Mouse (Mus musculus) embryo, embryonic 10 days (tissue): ENCODE results near the gene Lmbr1.
A peak's percentile ranks its signal among the peaks of the same experiment; 100 is the strongest.

Experiments
- DNase-seq: peaks from one replicate; pipeline ENCODE4 v3.0.0-alpha.2; 2015; ENCODE audit warnings: low spot score

Lmbr1 gene

DNA sequence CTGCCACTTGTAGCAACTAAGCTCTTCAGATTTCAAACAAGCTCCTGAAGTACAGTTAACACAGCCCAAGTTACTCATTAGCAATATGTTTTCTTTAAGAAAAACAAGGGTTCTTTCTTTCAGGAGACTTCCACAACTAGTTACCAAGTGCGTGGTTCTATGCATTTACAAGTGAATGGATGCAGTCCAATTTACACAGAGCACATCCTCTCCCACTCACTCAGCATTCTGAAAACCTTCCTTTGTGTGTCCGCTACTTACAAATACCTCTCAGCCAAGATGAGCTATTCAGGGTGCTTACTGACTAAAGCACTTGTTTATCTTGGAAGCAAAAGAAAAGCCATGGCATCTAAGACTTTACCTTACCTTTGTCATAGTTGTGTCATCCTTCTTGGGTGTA lies 124.3 kb downstream of the Lmbr1 start:
- peak; percentile 8 for DNase-seq

- no peak for DNase-seq
Observed at GRCm38 (mm10) chr5:29251496-29251873, 126.7 kb downstream of the Lmbr1 start.

DNA sequence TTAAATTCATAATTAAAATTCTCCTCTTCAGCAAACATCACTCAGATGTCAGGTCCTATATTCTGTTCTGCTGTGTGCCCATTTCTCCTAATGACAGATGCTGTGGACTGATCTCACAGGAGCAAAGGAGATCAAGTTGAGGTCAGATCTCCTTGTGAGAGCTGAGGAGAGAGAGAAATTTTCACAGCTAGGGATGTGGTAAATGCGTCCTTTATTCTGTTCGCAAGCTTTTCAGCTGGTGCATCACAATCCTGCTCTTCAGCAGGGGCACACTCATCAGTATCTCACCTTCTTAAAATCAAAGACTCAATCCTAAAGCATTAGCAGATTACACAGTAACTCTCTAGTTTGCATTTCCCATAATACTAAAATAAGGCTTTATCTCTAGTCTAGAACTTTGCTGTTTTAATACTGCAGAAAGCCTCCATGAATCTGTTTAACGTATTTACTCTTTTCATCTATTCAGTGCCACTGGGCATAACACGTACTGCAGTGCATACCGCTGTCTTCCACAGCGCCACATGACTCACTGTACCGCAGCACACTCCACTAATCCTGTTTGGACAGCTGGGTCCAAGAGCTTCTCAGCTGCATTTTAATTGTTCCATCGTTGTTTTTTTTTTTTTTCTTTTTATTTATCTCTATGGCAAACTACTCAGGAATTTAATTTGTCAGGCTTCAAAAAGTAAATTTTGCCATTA lies 127.2 kb downstream of the Lmbr1 start:
- peak; percentile 32 for DNase-seq

DNA sequence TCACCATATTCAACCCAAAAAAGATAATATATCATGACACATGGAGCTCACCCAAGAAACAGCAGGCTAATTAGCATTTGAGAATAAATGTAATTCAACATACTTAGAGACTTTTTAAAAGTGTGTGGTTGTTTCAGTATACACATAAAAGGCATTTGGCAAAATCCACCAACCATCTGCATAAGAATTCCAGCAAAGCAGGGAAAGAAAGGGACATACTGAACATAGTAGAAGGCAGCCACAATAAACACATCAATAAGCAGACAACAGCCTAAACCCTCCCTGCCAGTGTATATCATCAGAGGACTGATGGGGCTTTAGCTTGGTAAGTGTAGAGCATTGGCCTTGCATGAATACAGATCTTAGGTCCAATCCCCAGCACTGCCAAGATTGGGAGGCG lies 133.4 kb downstream of the Lmbr1 start:
- no peak for DNase-seq

- no peak for DNase-seq
Observed at GRCm38 (mm10) chr5:29238379-29238778, 139.8 kb downstream of the Lmbr1 start.

GRCm38 (mm10) chr5:29230481-29230880 lies 147.7 kb downstream of the Lmbr1 start:
- DNase-seq = no peak

- no peak for DNase-seq
Observed at GRCm38 (mm10) chr5:29224089-29224488, 154.1 kb downstream of the Lmbr1 start.

GRCm38 (mm10) chr5:29217997-29218396 lies 160.2 kb downstream of the Lmbr1 start:
- DNase-seq = no peak

GRCm38 (mm10) chr5:29211980-29212555 lies 166.1 kb downstream of the Lmbr1 start:
- DNase-seq = no peak

DNA sequence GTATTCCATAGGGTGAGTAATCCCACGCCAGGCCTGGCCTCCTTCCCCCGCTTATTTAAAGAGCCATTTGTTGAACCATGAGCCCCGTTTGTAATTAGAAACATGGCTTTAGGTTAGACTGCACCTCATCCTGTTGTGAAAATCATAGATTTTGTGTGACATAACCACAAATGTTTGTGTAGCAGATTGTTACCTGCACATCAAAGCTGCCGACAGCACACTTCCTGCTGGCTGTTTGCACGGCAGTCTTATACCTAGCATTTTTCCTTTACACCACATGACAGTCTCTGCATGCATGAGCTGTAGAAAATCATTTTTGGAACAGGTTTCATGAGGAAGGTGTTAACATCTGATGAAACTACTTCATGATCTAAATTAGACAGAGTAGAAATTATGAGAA lies 172.5 kb downstream of the Lmbr1 start:
- DNase-seq = no peak

DNA sequence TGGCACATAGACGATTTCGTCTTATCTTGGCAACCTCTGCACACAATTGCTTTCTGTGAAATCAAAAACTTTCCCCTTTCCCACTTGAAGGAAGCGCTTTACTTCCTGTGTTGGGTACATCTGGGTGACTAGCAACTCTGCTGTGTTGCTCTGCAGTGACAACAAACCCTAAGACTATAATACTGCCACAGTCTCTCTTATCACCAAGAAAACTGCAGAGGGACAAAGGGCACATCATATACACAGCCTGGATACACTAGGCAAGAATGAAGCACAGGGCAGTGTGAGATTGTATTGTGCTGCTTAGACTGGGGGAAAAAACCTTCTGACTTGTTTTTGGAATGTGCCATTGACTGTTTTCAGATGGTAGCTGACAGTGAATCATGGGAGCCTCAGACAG lies 178.3 kb downstream of the Lmbr1 start:
- no peak for DNase-seq

DNA sequence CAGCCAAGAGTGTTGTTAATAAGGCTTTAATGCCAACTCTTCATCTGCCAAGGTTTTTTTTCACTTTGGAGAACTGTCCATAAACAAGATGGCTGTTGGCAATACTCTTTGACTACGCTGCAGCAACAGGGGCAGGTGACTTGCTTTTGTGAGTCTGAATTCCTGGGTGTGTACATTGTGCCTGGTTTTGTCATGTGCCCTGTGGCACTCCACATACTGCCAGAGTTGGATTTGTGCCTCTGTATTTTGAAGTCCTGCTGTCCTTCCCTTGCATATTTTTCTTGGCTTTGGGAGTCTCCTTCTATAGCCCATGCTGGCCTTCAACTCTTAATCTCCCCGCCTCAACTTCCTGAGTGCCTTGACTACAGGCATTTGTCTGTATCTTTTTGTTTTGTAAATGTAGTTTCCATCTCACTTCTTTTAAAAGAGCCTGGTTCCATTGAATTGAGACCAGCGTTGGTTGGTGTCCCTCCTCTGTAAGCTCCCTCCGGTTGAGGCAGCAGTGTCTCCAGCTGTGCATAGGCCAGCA lies 179.2 kb downstream of the Lmbr1 start:
- DNase-seq = no peak

DNA sequence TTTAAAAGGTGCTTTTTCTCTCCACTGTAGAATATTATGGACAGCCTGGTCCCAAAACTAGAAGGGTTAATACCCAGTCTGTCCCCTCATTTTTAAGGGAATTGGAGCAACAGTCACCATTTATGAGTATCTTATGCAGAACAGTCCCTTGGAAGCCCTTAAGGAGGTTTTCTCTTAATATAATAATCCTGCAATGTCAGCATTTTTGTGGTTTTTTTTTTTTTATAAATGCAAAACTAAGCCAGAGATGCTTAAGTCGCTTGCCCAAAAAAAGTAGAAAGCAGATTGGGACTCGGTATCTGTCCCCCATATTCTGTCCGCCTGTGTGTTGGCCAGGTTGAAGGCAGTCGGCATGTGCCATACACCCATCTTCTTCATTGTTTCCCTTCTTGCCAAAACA lies 181.0 kb downstream of the Lmbr1 start:
- DNase-seq = no peak

DNA sequence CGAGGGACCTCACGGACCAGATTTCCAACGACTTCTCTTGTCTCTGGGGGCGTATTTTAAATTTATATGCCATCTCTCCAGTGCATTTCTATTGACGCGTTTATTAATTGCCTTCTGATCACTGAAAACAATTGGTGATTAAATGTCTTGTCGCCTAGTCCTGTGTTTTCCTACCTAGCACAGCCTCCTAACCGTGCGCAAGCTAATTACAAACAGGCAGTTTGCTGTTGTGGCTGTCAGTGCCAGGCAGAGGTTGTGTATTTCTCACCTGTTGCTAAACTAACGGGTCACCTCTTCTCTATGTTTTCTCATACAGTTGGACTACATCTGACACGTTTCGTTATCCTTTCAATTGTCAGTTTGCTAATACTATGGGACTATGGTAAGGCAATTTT lies 181.9 kb downstream of the Lmbr1 start:
- DNase-seq = peak; percentile 13

DNA sequence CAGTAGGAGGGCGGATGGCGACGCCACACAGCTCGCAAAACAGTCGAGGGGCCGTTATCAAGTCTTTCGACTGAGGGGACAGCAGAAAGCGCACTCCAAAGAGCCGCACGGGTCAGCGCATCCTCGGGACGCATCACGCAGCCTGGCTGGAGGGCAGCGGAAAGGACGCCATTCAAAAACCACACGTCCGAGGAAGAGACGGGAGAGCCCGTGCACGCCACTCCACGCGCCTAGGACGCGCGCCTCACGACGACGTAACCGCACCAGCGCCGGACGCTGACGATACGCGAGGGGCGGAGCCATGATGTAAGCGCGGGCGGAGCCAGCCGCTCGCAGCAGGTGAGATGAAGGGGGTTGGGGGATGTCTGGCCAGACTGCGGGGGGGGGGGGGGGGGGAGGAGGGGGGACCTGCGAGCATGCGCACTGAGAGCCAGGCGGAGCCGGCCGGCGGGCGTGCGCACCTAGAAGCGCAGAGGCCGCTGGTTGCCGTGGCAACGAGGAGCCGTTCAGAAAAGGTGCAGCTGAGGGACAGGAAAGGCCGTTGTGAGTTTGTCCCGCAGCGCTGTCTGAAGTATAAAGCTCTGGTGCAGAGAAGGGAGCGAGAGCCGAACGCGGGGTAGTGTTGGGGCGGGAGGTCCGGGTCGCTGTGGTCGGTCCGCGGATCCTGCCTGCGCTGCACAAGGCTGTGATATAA lies 182.5 kb downstream of the Lmbr1 start, which contains the start of gene Rnf32:
TSS of gene Rnf32 (plus strand) at position 423 of the 694 bp plus-strand sequence.
- DNase-seq = peak; percentile 96

DNA sequence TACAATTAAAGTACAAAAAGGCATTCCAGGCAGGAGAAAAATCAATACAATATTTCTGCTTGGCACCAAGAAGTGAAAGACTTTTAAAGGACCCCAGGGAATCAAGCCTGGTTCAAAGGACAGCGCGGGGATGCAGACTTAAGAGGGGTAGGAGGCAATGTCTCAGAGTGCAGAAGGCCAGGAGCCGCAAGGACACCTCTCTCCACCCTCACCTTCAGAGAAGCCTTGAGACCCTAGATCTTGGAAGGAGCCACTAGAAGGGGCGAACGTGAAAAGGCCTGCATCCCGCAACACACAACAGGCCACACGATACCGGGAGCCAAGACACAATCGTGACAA lies 183.0 kb downstream of the Lmbr1 start:
- no peak for DNase-seq

DNA sequence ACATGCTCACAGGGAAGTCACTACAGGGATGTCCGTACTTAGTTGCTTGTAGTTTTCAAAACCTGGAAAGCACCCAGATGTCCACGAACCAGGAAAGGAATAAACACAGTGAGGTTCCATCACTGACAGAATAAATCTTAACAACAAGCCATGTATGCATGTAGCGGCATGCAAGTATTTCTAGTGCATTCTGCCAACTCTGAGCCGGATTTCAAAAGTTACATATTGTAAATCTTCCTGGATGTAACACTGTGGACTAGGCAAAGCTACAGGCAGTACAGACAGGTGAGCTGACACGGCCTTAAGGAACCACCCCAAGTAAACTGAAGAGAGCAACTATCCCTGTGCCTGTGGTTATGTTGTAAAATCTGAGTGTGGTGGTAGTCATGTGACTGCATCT lies 191.4 kb downstream of the Lmbr1 start:
- DNase-seq = no peak
